Mouse (Mus musculus) limb, embryonic 10.5 days (tissue): ENCODE results near the gene Gm18596. TPM values are rescaled to one million over a fixed set of nuclear protein-coding genes. Genes with fewer than 3 reads are reported as not detected.
"Not testable (repeated sequence)": the region's sequence is repeated elsewhere in the genome, so short reads cannot be mapped to it uniquely, and the experiment has no call there.

Source experiments
- DNase-seq: peaks from one replicate; pipeline ENCODE4 v3.0.0-alpha.2; 2017; ENCODE audit warnings: low spot score
- H3K27ac ChIP-seq: fragments of 300-500 bp; sonication (generic); 2 replicates; pipeline ENCODE4 v1.5.1; 2016; ENCODE audit warnings: mild to moderate bottlenecking
- H3K27me3 ChIP-seq: fragments of 300-500 bp; sonication (generic); 2 replicates; pipeline ENCODE4 v1.6.1; 2016; ENCODE audit warnings: low read depth, mild to moderate bottlenecking; ENCODE audit not compliant: poor library complexity, severe bottlenecking
- H3K36me3 ChIP-seq: fragments of 300-500 bp; sonication (generic); 2 replicates; pipeline ENCODE4 v1.6.1; 2016; ENCODE audit warnings: mild to moderate bottlenecking, moderate library complexity
- H3K4me1 ChIP-seq: fragments of 300-500 bp; sonication (generic); 2 replicates; pipeline ENCODE4 v1.6.1; 2016
- H3K4me3 ChIP-seq: fragments of 300-500 bp; sonication (generic); 2 replicates; pipeline ENCODE4 v1.5.1; 2016; ENCODE audit warnings: mild to moderate bottlenecking, moderate library complexity
- H3K9me3 ChIP-seq: fragments of 300-500 bp; sonication (generic); replicated peaks from 2 replicates; pipeline ENCODE4 v1.6.1; 2016; ENCODE audit warnings: mild to moderate bottlenecking
- WGBS: fragments of 180-500 bp; shearing (Covaris S2); methylation state at CpG from one replicate; pipeline ENCODE4 v1.1.7; 2016; 5-methylcytosine and 5-hydroxymethylcytosine counted together
- polyA plus RNA-seq: library from polyadenylated mRNA; unstranded; fragments of >200 nt; fragmentation: Nextera tagmentation; extraction: Ambion mirVana; gene quantifications from 2 replicates; pipeline ENCODE4 v1.2.1, GENCODE M21; 2016

Gene Gm18596
- not detected in 2 replicates for polyA plus RNA-seq

DNA sequence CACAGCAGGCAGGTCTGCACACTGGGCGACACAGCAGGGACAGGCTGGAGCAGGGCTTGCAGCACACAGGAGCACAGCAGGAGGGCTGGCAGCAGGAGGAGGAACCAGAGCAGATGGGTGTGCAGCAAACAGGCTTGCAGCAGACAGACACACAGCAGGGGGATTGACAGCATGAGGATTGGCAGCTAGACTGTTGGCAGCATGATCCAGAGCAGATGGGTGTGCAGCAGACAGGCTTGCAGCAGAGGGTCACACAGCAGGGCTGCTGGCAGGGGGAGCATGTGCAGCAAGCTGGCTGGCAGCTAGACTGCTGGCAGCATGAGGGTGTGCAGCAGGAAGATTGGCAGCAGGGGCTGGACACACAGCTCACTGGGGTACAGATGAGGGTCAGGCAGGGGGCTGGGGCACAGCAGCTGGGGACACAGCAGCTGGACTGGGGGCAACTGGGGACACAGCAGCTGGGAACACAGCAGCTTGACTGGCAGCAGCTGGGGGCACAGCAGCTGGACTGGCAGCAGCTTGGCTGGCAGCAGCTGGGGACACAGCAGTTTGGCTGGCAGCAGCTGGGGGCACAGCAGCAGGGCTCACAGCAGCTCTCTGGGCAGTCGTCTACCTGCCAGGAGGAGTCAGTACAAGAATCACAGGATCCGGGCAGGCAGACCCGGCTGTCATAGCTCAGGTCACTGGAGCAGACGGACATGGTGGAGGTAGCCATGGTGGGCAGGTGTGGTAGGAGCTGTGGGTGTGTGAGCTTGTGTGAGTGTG, at the start of gene Gm18596:
Gene Gm18596, minus strand, starts transcription at position 715 of the 765 bp plus-strand sequence.
- H3K27me3 ChIP-seq, H3K4me3 ChIP-seq, H3K36me3 ChIP-seq, DNase-seq, H3K9me3 ChIP-seq: not testable (repeated sequence)
- WGBS, result 49% methylated on average over 5 of the region's 5 CpGs
- peaks cover 35% of the 10 kb centered on the region for H3K4me1 ChIP-seq
- peak within 1 kb of the TSS; percentile 59; the same call in 1 of the 2 replicates for H3K27ac ChIP-seq

DNA sequence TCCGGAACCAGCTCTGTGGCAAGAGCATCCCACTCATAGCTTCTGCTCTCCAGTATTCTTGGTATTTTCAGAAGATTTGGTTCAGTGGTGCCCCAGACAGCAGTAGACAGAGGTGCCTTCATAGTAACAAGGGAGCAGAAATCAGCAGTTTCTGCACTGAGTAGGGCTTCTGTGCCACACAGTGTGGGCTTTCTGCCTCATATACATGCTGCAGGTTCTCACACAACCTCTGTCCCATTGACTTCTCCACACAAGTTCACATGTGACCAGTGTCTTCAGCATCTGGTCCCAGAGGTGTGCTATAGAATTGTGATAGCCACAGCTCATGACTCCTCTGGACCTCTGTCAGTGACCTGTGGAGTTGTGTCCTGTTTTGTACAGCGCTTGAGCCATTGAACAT, 46.2 kb upstream of the Gm18596 start:
- Histone ChIP-seq H3K4me1 (no peaks in the 10 kb centered on the region), H3K27me3 (no peaks in the 10 kb centered on the region), H3K27ac (no peak overlapping the region), H3K9me3 (no peaks in the 10 kb centered on the region), H3K36me3 (no peaks in the 10 kb centered on the region), H3K4me3 (no peak overlapping the region)
- WGBS, result 77% methylated on average over 2 of the region's 2 CpGs
- DNase-seq, result no peak

DNA sequence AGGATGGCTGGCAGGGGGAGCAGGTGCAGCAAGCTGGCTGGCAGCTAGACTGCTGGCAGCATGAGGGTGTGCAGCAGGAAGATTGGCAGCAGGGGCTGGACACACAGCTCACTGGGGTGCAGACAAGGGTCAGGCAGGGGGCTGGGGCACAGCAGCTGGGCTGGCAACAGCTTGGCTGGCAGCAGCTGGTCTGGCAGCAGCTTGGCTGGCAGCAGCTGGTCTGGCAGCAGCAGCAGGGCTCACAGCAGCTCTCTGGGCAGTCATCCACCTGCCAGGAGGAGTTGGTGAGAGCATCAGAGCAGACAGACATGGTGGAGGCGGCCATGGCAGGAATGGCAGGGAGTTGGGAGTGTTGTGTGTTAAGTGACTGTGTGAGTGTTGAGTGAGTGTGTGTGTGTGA, 45.4 kb upstream of the Gm18596 start, which contains the start of gene Gm7137:
Gene Gm7137, minus strand, starts transcription at position 325 of the 400 bp plus-strand sequence.
- H3K27ac ChIP-seq, H3K27me3 ChIP-seq, H3K36me3 ChIP-seq, H3K4me3 ChIP-seq, DNase-seq, H3K9me3 ChIP-seq, H3K4me1 ChIP-seq: not testable (repeated sequence)
- 83% methylated on average over 1 of the region's 1 CpGs for WGBS

DNA sequence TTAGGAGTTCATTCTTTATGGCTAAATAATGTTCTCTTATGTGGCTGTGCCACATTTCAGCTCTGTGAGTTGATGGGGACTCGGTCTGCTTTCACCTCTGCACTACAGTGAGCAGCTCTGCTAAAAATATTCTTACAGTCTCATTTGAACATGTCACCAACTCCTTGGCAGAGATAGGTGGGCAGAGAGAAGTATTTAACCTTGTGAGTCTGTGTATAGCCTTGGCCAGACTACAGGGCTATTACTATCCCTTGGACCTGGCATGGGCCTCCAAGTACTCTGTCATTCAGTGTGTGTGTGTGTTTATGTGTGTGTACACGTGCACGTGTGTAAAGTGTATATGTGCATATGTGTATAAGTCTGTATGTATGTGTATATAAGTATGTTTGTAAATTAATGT, 41.0 kb upstream of the Gm18596 start:
- H3K9me3 ChIP-seq, H3K36me3 ChIP-seq, DNase-seq, H3K27me3 ChIP-seq, H3K4me1 ChIP-seq, H3K4me3 ChIP-seq, H3K27ac ChIP-seq: not testable (repeated sequence)
- 97% methylated on average over 3 of the region's 3 CpGs for WGBS

DNA sequence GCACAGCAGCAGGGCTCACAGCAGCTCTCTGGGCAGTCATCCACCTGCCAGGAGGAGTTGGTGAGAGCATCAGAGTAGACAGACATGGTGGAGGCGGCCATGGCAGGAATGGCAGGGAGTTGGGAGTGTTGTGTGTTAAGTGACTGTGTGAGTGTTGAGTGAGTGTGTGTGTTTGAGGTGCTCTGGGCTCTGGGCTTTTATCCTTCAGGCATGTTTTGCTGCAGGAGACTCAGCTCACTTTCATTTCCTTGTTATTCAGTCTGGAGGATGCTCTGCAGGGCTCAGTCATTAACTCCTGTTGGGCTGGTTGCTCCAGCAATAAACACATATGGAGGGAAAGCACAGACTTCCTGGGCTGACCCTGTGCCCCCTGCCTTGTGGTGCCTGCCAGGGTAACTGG, 40.0 kb upstream of the Gm18596 start, which contains the start of gene Gm3250:
Gene Gm3250, minus strand, starts transcription at position 101 of the 400 bp plus-strand sequence.
- WGBS, result no CpG with 5 or more reads among the region's 1 CpGs
- not testable (repeated sequence) for H3K9me3 ChIP-seq, H3K36me3 ChIP-seq, H3K27ac ChIP-seq, H3K4me1 ChIP-seq, H3K4me3 ChIP-seq, H3K27me3 ChIP-seq, DNase-seq

DNA sequence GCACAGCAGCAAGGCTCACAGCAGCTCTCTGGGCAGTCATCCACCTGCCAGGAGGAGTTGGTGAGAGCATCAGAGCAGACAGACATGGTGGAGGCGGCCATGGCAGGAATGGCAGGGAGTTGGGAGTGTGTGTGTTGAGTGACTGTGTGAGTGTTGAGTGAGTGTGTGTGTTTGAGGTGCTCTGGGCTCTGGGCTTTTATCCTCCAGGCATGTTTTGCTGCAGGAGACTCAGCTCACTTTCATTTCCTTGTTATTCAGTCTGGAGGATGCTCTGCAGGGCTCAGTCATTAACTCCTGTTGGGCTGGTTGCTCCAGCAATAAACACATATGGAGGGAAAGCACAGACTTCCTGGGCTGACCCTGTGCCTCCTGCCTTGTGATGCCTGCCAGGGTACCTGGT, 34.4 kb upstream of the Gm18596 start, which contains the start of gene Gm7138:
Gene Gm7138, minus strand, starts transcription at position 101 of the 400 bp plus-strand sequence.
- H3K4me1 ChIP-seq, H3K36me3 ChIP-seq, H3K4me3 ChIP-seq, H3K9me3 ChIP-seq, DNase-seq, H3K27me3 ChIP-seq, H3K27ac ChIP-seq: not testable (repeated sequence)
- WGBS, result 48% methylated on average over 1 of the region's 1 CpGs

DNA sequence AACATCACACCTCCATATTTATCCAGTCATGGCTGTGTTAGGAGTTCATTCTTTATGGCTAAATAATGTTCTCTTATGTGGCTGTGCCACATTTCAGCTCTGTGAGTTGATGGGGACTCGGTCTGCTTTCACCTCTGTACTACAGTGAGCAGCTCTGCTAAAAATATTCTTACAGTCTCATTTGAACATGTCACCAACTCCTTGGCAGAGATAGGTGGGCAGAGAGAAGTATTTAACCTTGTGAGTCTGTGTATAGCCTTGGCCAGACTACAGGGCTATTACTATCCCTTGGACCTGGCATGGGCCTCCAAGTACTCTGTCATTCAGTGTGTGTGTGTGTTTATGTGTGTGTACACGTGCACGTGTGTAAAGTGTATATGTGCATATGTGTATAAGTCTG, 29.7 kb upstream of the Gm18596 start:
- not testable (repeated sequence) for H3K27me3 ChIP-seq, DNase-seq, H3K4me1 ChIP-seq, H3K4me3 ChIP-seq, H3K27ac ChIP-seq, H3K9me3 ChIP-seq, H3K36me3 ChIP-seq
- WGBS, result 94% methylated on average over 3 of the region's 3 CpGs

DNA sequence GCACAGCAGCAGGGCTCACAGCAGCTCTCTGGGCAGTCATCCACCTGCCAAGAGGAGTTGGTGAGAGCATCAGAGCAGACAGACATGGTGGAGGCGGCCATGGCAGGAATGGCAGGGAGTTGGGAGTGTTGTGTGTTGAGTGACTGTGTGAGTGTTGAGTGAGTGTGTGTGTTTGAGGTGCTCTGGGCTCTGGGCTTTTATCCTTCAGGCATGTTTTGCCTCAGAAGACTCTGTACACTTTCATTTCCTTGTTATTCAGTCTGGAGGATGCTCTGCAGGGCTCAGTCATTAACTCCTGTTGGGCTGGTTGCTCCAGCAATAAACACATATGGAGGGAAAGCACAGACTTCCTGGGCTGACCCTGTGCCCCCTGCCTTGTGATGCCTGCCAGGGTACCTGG, 28.8 kb upstream of the Gm18596 start, which contains the start of gene Gm3238:
Gene Gm3238, minus strand, starts transcription at position 101 of the 400 bp plus-strand sequence.
- not testable (repeated sequence) for DNase-seq, H3K27ac ChIP-seq, H3K4me1 ChIP-seq, H3K9me3 ChIP-seq, H3K27me3 ChIP-seq, H3K36me3 ChIP-seq, H3K4me3 ChIP-seq
- WGBS, result 67% methylated on average over 1 of the region's 1 CpGs

DNA sequence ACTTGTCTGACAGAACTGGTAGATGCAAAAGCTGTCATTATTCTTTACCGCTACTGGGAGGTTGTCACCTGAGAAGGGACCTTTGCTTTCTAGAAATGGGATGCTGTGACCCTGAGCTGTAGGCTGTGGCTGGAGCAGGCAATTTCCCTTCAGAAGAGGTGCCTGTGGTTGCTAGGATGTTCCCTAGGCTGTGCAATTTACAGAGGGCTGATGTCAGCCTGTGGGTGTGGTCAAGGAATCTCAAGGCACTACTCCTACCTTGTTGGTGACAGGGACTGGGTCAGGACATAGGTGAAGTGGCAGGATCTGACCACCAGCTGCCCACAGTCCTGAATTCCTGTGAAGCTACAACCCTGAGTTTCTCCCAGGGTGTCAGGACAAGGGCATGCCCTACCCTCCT, 27.3 kb upstream of the Gm18596 start:
- Histone ChIP-seq H3K27ac (no peak overlapping the region), H3K4me1 (0 out of 2 replicates have a peak, but pooled peaks cover 2% of the 10 kb centered on the region), H3K36me3 (no peaks in the 10 kb centered on the region), H3K9me3 (no peaks in the 10 kb centered on the region), H3K4me3 (no peak overlapping the region), H3K27me3 (no peaks in the 10 kb centered on the region)
- WGBS, result 79% methylated on average over 1 of the region's 1 CpGs
- no peak for DNase-seq

DNA sequence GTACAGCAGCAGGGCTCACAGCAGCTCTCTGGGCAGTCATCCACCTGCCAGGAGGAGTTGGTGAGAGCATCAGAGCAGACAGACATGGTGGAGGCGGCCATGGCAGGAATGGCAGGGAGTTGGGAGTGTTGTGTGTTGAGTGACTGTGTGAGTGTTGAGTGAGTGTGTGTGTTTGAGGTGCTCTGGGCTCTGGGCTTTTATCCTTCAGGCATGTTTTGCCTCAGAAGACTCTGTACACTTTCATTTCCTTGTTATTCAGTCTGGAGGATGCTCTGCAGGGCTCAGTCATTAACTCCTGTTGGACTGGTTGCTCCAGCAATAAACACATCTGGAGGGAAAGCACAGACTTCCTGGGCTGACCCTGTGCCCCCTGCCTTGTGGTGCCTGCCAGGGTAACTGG, 17.1 kb upstream of the Gm18596 start, which contains the start of gene Gm3233:
Gene Gm3233, minus strand, starts transcription at position 101 of the 400 bp plus-strand sequence.
- H3K27ac ChIP-seq, DNase-seq, H3K9me3 ChIP-seq, H3K27me3 ChIP-seq, H3K4me1 ChIP-seq, H3K4me3 ChIP-seq, H3K36me3 ChIP-seq: not testable (repeated sequence)
- 100% methylated on average over 1 of the region's 1 CpGs for WGBS

DNA sequence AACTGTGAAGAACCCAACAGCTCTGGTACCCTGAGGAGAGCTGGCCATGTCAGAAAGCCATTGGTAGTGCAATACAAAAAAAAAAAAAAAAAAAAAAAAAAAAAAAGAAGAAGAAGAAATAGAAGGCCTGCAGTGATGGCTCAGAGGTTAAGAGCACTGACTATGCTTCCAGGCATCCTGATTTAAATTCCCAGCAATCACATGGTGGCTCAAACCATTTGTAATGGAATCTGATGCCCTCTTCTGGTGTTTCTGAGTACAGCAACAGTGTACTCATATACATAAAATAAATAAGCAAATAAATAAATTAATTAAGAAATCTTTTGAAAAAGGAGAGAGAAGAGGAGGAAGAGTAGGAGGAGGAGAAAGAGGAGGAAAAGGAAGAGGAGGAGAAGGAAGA, 11.0 kb upstream of the Gm18596 start:
- no peaks in the 10 kb centered on the region for H3K36me3 ChIP-seq
- H3K27ac ChIP-seq, result no peak overlapping the region
- no peaks in the 10 kb centered on the region for H3K9me3 ChIP-seq
- no peak overlapping the region for H3K4me3 ChIP-seq
- no peaks in the 10 kb centered on the region for H3K27me3 ChIP-seq
- H3K4me1 ChIP-seq, result peaks cover 26% of the 10 kb centered on the region
- no peak for DNase-seq

DNA sequence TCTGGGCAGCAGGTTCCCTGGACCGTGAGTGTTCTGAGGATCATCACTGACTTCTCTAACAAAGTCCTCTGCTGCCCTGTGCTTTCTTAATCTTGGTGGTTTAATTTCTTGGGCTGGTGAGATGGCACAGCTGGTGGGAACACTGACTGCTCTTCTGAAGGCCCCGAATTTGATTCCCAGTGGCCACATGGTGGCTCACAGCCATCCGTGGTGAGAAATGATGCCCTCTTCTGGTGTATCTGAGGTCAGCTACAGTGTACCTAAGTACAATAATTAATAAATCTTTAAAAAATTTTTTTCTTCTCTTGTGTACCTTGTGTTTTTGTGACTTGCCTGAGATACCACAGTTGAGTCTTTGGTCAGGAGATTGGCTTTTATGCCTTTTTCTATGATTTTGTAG, 9.9 kb upstream of the Gm18596 start:
- not testable (repeated sequence) for H3K36me3 ChIP-seq

DNA sequence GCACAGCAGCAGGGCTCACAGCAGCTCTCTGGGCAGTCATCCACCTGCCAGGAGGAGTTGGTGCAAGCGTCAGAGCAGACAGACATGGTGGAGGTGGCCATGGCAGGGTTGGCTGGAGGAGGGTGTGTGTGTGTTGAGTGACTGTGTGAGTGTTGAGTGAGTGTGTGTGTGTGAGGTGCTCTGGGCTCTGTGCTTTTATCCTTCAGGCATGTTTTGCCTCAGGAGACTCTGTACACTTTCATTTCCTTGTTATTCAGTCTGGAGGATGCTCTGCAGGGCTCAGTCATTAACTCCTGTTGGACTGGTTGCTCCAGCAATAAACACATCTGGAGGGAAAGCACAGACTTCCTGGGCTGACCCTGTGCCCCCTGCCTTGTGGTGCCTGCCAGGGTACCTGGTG, 8.8 kb upstream of the Gm18596 start, which contains the start of gene Gm9736:
Gene Gm9736, minus strand, starts transcription at position 101 of the 400 bp plus-strand sequence.
- H3K9me3 ChIP-seq, H3K27me3 ChIP-seq, H3K36me3 ChIP-seq, H3K4me3 ChIP-seq, DNase-seq: not testable (repeated sequence)
- peaks cover 26% of the 10 kb centered on the region for H3K4me1 ChIP-seq
- H3K27ac ChIP-seq, result peak within 1 kb of the TSS; percentile 46
- 42% methylated on average over 1 of the region's 1 CpGs for WGBS

More for the DNA sequence above, 9.9 kb upstream of the Gm18596 start:
- not testable (repeated sequence) for H3K27ac ChIP-seq, H3K4me3 ChIP-seq, H3K9me3 ChIP-seq, H3K27me3 ChIP-seq, DNase-seq
- peaks cover 26% of the 10 kb centered on the region for H3K4me1 ChIP-seq
- 67% methylated on average over 3 of the region's 3 CpGs for WGBS
